Mouse (Mus musculus): ENCODE measurements at regions not wholly inside any gene's neighbourhood (a gene's known extent, or its start where the extent isn't known, plus 50 kb on each side); places are given as distances from the start of the nearest gene placed in this dataset.

DNA sequence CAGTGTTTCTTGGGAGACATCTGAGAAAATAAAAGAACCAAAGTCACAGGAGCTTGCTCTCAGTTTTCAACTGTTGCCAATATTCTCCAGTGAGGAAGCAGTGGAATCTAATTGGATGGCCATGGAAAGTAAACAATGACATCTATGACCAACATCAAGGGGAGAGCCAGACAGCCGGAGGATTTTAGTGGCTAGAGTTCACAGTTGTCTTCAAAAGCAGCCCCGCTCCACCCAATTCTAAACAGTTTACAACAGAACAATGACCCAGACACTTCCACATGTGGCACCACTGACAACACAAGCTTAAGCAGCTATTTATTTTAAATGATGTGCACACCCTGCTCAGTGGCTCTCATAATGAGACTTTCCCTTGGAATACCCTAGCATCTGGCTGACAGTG, 317.5 kb upstream of the Isx start:
- H3K36me3 ChIP-seq: no peaks in the 10 kb centered on the region
- H3K27ac ChIP-seq: no peak overlapping the region
- H3K4me2 ChIP-seq (replicated peaks): no peak overlapping the region
- 49% methylated on average over 2 of the region's 2 CpGs for WGBS
- no peaks in the 10 kb centered on the region for H3K9me3 ChIP-seq
- H3K4me3 ChIP-seq: no peak overlapping the region
- H3K4me1 ChIP-seq: no peaks in the 10 kb centered on the region
- no peaks in the 10 kb centered on the region for H3K27me3 ChIP-seq (replicated peaks)
- H3K9ac ChIP-seq: no peak overlapping the region
- ATAC-seq (ENCODE audit: low FRiP score, low read depth): no peak

DNA sequence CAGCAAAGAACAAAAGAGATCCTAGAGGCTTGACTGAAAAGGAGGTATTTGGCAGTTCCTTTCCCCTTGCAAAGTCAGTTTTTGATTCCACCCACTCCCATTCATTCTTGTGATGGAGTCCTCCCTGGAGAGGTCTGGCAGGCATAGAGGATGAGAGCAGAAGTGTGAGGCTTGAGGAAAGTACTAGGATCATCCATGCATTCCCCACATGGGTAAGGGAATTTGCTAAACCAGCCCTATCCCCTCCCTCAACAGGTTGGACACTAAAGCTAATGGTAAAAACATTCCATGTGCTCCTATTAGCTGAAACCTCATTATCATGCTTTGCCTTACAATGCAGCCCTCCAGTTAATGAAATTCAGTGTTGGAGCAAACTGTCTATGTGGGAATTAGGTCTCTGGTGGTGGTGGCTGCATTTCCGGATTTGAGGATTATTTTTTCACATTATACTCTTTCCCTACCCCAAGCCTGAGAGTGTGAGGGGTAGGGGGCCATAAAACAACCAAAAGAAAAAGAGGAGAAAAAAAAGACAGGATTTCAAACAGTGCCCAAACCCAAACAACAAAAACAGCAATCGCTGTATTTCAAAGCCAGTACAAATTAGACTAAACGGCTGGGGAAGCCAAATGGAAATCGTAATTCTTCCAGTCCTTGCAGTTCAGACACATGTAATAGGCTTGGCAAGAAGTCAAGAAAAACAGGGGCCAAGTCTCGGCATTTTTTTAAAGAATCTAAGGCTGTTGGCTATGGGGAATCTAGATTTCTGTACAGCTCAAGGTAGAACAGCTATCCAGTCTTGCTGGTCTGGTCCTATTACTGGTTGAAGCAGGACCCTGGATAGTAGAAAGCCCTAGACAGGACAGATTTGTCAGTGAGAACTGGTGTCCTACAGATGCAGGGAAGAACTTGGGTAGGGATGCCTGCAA, 315.2 kb upstream of the Isx start:
- Histone ChIP-seq H3K27ac (no peak overlapping the region), H3K4me1 (no peaks in the 10 kb centered on the region), H3K9ac (no peak overlapping the region), H3K4me2 (replicated peaks) (no peak overlapping the region), H3K27me3 (replicated peaks) (no peaks in the 10 kb centered on the region), H3K9me3 (no peaks in the 10 kb centered on the region), H3K36me3 (no peaks in the 10 kb centered on the region), H3K4me3 (no peak overlapping the region)
- ATAC-seq (ENCODE audit: low FRiP score, low read depth): peak; percentile 59
- WGBS: 24% methylated on average over 5 of the region's 5 CpGs

DNA sequence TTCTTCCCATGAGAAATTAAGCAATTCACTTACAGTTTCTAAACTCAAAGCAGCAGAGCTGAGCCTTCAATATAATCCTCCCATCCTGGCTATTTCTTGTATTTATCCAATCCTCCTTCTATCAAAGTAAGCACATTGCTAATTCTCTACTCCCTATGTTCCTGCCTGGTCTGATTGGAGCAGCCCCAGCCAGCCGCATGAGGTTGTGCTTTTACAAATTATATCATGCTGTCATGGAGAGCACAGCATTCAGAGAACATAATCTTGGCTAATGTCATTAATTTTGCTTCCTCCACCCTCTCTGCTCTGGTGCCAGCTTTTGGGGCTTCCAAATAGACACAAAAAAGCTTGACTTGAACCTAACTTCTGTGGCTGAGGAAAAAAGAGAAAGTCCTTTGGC, 311.9 kb upstream of the Isx start:
- Histone ChIP-seq H3K9ac (no peak overlapping the region), H3K4me2 (replicated peaks) (no peak overlapping the region), H3K27ac (no peak overlapping the region), H3K36me3 (no peaks in the 10 kb centered on the region), H3K4me3 (no peak overlapping the region), H3K27me3 (replicated peaks) (no peaks in the 10 kb centered on the region), H3K4me1 (no peaks in the 10 kb centered on the region), H3K9me3 (no peaks in the 10 kb centered on the region)
- 88% methylated on average over 1 of the region's 1 CpGs for WGBS
- ATAC-seq (ENCODE audit: low FRiP score, low read depth): no peak
